Mouse (Mus musculus) hindbrain, embryonic 12.5 days (tissue): ENCODE results near the gene Tuba3a. TPM values are rescaled to one million over a fixed set of nuclear protein-coding genes. Genes with fewer than 3 reads are reported as not detected.

Experiments used
- ATAC-seq: fragments of 200-750 bp; cut with Nextera tagmentation; 2 replicates; pipeline ENCODE4 v1.8.0; 2017; ENCODE audit warnings: moderate TSS enrichment; ENCODE audit not compliant: low FRiP score
- H3K27ac ChIP-seq: fragments of 300-500 bp; sonication (generic); 2 replicates; pipeline ENCODE4 v1.5.1; 2016; ENCODE audit warnings: mild to moderate bottlenecking
- H3K27me3 ChIP-seq: fragments of 300-500 bp; sonication (generic); 2 replicates; pipeline ENCODE4 v1.6.1; 2016; ENCODE audit warnings: mild to moderate bottlenecking
- H3K36me3 ChIP-seq: fragments of 300-500 bp; sonication (generic); 2 replicates; pipeline ENCODE4 v1.6.1; 2016; ENCODE audit warnings: mild to moderate bottlenecking
- H3K4me1 ChIP-seq: fragments of 300-500 bp; sonication (generic); 2 replicates; pipeline ENCODE4 v1.6.1; 2016
- H3K4me2 ChIP-seq: fragments of 300-500 bp; sonication (generic); replicated peaks from 2 replicates; pipeline ENCODE4 v1.6.1; 2016; ENCODE audit warnings: mild to moderate bottlenecking
- H3K4me3 ChIP-seq: fragments of 300-500 bp; sonication (generic); 2 replicates; pipeline ENCODE4 v1.5.1; 2016; ENCODE audit warnings: mild to moderate bottlenecking
- H3K9ac ChIP-seq: fragments of 300-500 bp; sonication (generic); 2 replicates; pipeline ENCODE4 v1.6.1; 2016; ENCODE audit warnings: mild to moderate bottlenecking, moderate library complexity
- H3K9me3 ChIP-seq: fragments of 300-500 bp; sonication (generic); replicated peaks from 2 replicates; pipeline ENCODE4 v1.6.1; 2016; ENCODE audit warnings: mild to moderate bottlenecking
- WGBS: fragments of 180-500 bp; shearing (Covaris S2); methylation state at CpG from one replicate; pipeline ENCODE4 v1.1.7; 2016; 5-methylcytosine and 5-hydroxymethylcytosine counted together
- polyA plus RNA-seq: library from polyadenylated mRNA; unstranded; fragments of >200 nt; fragmentation: Nextera tagmentation; extraction: Ambion mirVana; gene quantifications from 2 replicates; pipeline ENCODE4 v1.2.1, GENCODE M21; 2016

Tuba3a gene
- polyA plus RNA-seq, result 0.16 TPM in 1 of 2 replicates, not detected in the other

DNA sequence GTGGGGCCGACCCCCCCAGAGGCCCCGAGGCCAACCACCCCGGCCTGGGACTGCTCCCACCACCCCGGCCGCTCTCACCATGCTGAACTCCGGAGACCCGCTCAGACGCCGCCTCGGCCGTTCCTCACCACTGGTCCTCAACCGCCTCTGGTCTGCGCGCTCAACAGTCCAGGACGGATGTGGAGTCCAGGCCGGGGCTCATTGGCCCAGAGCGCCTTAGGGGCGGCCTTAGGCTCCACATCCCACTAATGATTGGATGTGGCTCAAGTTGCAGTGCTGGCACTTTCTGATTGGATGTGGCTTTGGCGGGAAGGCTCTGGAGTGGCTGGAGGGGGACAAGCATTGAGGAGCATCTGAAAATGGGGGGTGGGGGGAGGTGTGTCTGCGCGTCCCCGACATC is at the start of gene Tuba3a:
Gene Tuba3a, minus strand, starts transcription at position 153 of the 400 bp plus-strand sequence.
- no peak within 1 kb of the TSS for H3K27ac ChIP-seq
- 0 out of 2 replicates have a peak, but pooled peaks cover 5% of the 10 kb centered on the region for H3K27me3 ChIP-seq
- no peak within 1 kb of the TSS for H3K4me3 ChIP-seq
- H3K9ac ChIP-seq, result no peak within 1 kb of the TSS
- H3K4me2 ChIP-seq, result no peak within 1 kb of the TSS
- no peaks in the 10 kb centered on the region for H3K4me1 ChIP-seq
- 96% methylated on average over 22 of the region's 22 CpGs for WGBS
- no peaks in the 10 kb centered on the region for H3K36me3 ChIP-seq
- no peaks in the 10 kb centered on the region for H3K9me3 ChIP-seq
- no peak for ATAC-seq

DNA sequence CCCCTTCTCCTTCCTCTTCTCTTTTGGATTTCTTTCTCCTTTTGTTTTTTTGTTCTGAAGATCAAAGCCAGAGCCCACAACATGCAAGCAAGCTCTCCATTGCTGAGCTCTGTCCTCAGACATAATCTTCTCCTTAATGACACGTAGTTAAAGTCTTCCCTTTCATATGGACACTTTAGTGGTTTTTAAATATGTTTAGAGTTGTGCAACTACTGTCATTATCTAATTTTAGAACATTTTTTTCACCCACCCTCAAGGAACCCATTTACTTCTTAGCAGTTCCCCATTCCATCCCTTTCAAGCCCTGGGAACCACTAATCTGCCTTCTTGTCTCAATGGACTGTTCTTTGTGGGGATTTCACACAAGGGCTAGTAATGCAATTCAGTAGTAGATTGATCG is 48.5 kb upstream of the Tuba3a start:
- Histone ChIP-seq H3K36me3 (no peaks in the 10 kb centered on the region), H3K27ac (no peak overlapping the region), H3K4me2 (no peak overlapping the region), H3K4me3 (no peak overlapping the region), H3K4me1 (0 out of 2 replicates have a peak, but pooled peaks cover 2% of the 10 kb centered on the region), H3K9me3 (no peaks in the 10 kb centered on the region), H3K9ac (no peak overlapping the region), H3K27me3 (no peaks in the 10 kb centered on the region)
- WGBS, result 68% methylated on average over 2 of the region's 2 CpGs
- ATAC-seq, result no peak

DNA sequence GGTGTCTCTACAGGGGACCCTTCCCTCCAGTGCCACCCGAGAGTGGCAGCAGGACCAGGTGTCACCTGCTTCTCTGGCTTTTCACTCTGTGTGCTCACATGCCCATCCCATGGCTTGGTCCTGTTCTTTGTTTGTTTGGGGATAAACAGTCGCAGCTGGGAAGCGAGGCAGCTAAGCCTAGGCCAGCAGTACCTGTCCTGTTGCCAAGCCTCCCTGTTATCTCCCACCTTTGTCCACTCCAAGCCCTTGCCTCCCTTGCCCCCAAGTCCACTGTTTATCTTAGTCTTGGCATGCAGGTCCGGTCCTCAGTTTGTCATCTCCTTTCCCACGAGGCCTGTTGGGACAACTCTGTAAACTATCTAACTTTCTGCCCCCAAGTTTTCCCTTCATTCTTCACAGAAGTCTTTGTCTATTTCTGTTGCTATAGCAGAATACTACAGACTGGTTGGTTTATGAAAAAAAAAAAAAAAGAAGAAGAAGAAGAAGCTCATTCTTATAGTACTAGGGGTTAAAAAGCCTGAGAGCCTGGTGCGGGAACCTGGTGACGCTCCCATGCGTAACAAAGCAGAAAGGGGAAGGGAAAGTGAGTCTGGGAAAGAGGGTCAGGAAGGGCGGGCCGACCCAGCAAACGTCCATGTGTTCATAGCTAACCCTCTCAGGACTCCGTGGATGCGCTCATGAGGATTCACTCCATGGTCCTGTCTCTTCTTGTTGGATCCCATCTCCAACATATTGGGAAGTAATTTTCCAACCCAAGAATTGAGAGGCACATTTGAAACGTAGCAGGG is 47.5 kb upstream of the Tuba3a start:
- Histone ChIP-seq H3K27me3 (no peaks in the 10 kb centered on the region), H3K36me3 (no peaks in the 10 kb centered on the region), H3K9me3 (no peaks in the 10 kb centered on the region), H3K4me3 (no peak overlapping the region), H3K27ac (no peak overlapping the region), H3K4me1 (0 out of 2 replicates have a peak, but pooled peaks cover 2% of the 10 kb centered on the region), H3K4me2 (no peak overlapping the region), H3K9ac (no peak overlapping the region)
- 74% methylated on average over 14 of the region's 14 CpGs for WGBS
- ATAC-seq, result no peak

GRCm38 (mm10) chr6:125330626-125331326 is 44.9 kb upstream of the Tuba3a start:
- H3K4me3 ChIP-seq, result peak overlapping the region; percentile 45
- H3K27ac ChIP-seq, result no peak overlapping the region
- peak overlapping the region; percentile 60 for H3K9ac ChIP-seq
- H3K36me3 ChIP-seq, result no peaks in the 10 kb centered on the region
- ATAC-seq, result peak; percentile 86
- H3K9me3 ChIP-seq, result no peaks in the 10 kb centered on the region
- WGBS, result under 1% methylated on average over 39 of the region's 39 CpGs
- H3K27me3 ChIP-seq, result no peaks in the 10 kb centered on the region
- H3K4me2 ChIP-seq, result peak overlapping the region; percentile 66
- 0 out of 2 replicates have a peak, but pooled peaks cover 2% of the 10 kb centered on the region for H3K4me1 ChIP-seq

GRCm38 (mm10) chr6:125328243-125328642 is 42.4 kb upstream of the Tuba3a start:
- H3K4me2 ChIP-seq, result no peak overlapping the region
- no peak for ATAC-seq
- H3K9me3 ChIP-seq, result no peaks in the 10 kb centered on the region
- no peak overlapping the region for H3K27ac ChIP-seq
- no peak overlapping the region for H3K4me3 ChIP-seq
- H3K4me1 ChIP-seq, result 0 out of 2 replicates have a peak, but pooled peaks cover 2% of the 10 kb centered on the region
- H3K27me3 ChIP-seq, result peaks cover 5% of the 10 kb centered on the region
- no peak overlapping the region for H3K9ac ChIP-seq
- no peaks in the 10 kb centered on the region for H3K36me3 ChIP-seq
- 87% methylated on average over 5 of the region's 5 CpGs for WGBS

DNA sequence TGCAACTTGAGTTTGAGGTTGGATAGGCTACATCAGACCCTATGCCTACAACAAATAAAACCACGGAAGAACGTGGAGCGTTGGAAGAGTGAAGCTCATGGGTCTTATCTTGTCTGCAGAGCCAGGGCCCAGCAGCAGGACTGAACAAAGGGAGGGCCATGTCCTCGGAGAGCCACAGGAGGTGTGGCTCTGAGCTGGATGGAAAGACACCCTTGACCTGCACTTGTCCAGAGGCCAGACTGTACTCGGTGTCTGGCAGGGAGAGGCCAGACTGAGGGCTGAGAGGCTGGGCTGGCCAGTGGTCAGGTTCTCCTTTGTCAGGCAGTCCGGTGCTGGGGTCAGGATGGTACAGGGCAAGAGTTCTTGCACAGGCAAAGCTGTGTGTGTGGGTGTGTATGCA is 39.5 kb upstream of the Tuba3a start:
- Histone ChIP-seq H3K27me3 (peaks cover 34% of the 10 kb centered on the region), H3K4me3 (no peak overlapping the region), H3K9me3 (no peaks in the 10 kb centered on the region), H3K4me2 (no peak overlapping the region), H3K27ac (no peak overlapping the region), H3K4me1 (no peaks in the 10 kb centered on the region), H3K36me3 (no peaks in the 10 kb centered on the region), H3K9ac (no peak overlapping the region)
- 66% methylated on average over 6 of the region's 6 CpGs for WGBS
- ATAC-seq, result no peak

GRCm38 (mm10) chr6:125323547-125323946 is 37.7 kb upstream of the Tuba3a start:
- Histone ChIP-seq H3K9me3 (no peaks in the 10 kb centered on the region), H3K27ac (no peak overlapping the region), H3K4me1 (no peaks in the 10 kb centered on the region), H3K27me3 (peaks cover 52% of the 10 kb centered on the region), H3K36me3 (no peaks in the 10 kb centered on the region), H3K9ac (no peak overlapping the region), H3K4me2 (no peak overlapping the region), H3K4me3 (no peak overlapping the region)
- no peak for ATAC-seq
- 56% methylated on average over 6 of the region's 6 CpGs for WGBS

GRCm38 (mm10) chr6:125322794-125323193 is 37.0 kb upstream of the Tuba3a start:
- H3K9me3 ChIP-seq, result no peaks in the 10 kb centered on the region
- WGBS, result 66% methylated on average over 13 of the region's 13 CpGs
- H3K9ac ChIP-seq, result no peak overlapping the region
- no peak overlapping the region for H3K4me2 ChIP-seq
- no peaks in the 10 kb centered on the region for H3K36me3 ChIP-seq
- no peak for ATAC-seq
- no peak overlapping the region for H3K4me3 ChIP-seq
- no peaks in the 10 kb centered on the region for H3K4me1 ChIP-seq
- H3K27me3 ChIP-seq, result peaks cover 53% of the 10 kb centered on the region
- H3K27ac ChIP-seq, result no peak overlapping the region

- H3K27ac ChIP-seq, result no peak overlapping the region
- ATAC-seq, result no peak
- peaks cover 2% of the 10 kb centered on the region; the same call in 1 of the 2 replicates for H3K4me1 ChIP-seq
- WGBS, result 8% methylated on average over 25 of the region's 26 CpGs
- H3K27me3 ChIP-seq, result peaks cover 57% of the 10 kb centered on the region
- no peak overlapping the region for H3K4me3 ChIP-seq
- no peaks in the 10 kb centered on the region for H3K36me3 ChIP-seq
- no peaks in the 10 kb centered on the region for H3K9me3 ChIP-seq
- 0 out of 2 replicates have a peak overlapping the region, but pooled peaks have one; percentile 8 for H3K4me2 ChIP-seq
- H3K9ac ChIP-seq, result no peak overlapping the region
These were observed 35.4 kb upstream of the Tuba3a start for GRCm38 (mm10) chr6:125321114-125321855.

- Histone ChIP-seq H3K9me3 (no peaks in the 10 kb centered on the region), H3K9ac (no peak within 1 kb of the TSS), H3K36me3 (no peaks in the 10 kb centered on the region), H3K27ac (no peak within 1 kb of the TSS), H3K4me2 (0 out of 2 replicates have a peak within 1 kb of the TSS, but pooled peaks have one; percentile 8), H3K4me3 (no peak within 1 kb of the TSS), H3K4me1 (peaks cover 2% of the 10 kb centered on the region; the same call in 1 of the 2 replicates), H3K27me3 (peaks cover 58% of the 10 kb centered on the region)
- ATAC-seq, result no peak
- WGBS, result 76% methylated on average over 1 of the region's 1 CpGs
These were observed 34.5 kb upstream of the Tuba3a start, which contains the start of gene Scnn1a for GRCm38 (mm10) chr6:125320323-125320722. Gene Scnn1a (plus strand): TSS chr6:125320659.

GRCm38 (mm10) chr6:125319919-125320296 is 34.1 kb upstream of the Tuba3a start:
- Histone ChIP-seq H3K27ac (no peak overlapping the region), H3K9me3 (no peaks in the 10 kb centered on the region), H3K9ac (no peak overlapping the region), H3K4me2 (no peak overlapping the region), H3K36me3 (no peaks in the 10 kb centered on the region), H3K4me3 (no peak overlapping the region), H3K4me1 (peaks cover 2% of the 10 kb centered on the region; the same call in 1 of the 2 replicates), H3K27me3 (peaks cover 58% of the 10 kb centered on the region)
- ATAC-seq, result no peak
